Mouse (Mus musculus): Measurements from ENCODE around the gene Trak1. TPM values are rescaled to one million over a fixed set of nuclear protein-coding genes. Genes with fewer than 3 reads are reported as not detected.

Gene Trak1
- polyA plus RNA-seq, 1 experiment from 2014 or later = 17.0 TPM

DNA sequence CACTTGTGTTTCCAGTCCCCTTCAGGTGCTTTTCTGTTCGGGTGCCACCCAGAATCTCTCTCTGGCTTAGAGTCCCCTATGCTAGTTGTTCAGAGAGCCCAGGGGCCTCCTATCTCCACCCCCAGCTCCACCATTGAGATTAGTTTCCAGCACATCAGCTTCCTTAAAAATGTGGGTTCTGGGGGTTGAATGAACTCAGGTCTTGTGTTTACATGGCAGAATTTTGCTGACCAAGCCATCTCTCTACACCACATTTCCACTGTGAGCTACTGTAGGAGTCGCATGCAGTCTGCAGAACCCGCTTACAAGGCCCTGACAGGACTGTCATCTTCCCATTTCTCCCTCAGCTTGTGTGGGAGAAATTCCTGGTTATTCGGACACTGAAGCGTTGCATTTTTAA, 32.8 kb downstream of the Trak1 start:
- ATAC-seq (ENCODE audit: low FRiP score, low read depth) = no peak
- WGBS = 89% methylated on average over 5 of the region's 5 CpGs
- H3K27ac ChIP-seq = no peak overlapping the region
- no peak overlapping the region for H3K9ac ChIP-seq
- peaks cover 6% of the 10 kb centered on the region for H3K36me3 ChIP-seq
- H3K9me3 ChIP-seq = no peaks in the 10 kb centered on the region
- no peak overlapping the region for H3K4me3 ChIP-seq
- no peak overlapping the region for H3K4me2 ChIP-seq (replicated peaks)
- H3K27me3 ChIP-seq = no peaks in the 10 kb centered on the region
- peaks cover 45% of the 10 kb centered on the region for H3K4me1 ChIP-seq

DNA sequence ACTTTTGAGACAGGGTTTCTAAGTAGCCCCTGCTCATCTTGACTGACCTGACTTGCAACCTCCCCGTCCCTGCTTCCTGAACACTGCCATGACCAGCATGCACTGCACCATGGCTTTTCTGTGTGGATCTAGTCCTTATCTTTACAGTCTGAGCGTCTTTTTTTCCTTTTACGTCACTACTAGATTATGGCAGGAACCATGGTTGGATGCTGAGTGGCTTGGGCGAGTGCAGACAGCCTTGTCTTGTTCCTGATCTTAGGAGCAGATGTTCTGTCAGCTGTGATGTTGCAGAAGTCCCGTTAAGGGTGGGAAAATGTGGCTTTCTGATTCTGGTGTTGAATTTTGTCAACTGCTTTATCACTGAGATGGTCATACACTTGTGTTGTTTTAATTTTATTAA, 34.1 kb downstream of the Trak1 start:
- H3K36me3 ChIP-seq = peaks cover 6% of the 10 kb centered on the region
- no peak overlapping the region for H3K4me3 ChIP-seq
- no peaks in the 10 kb centered on the region for H3K27me3 ChIP-seq
- H3K4me1 ChIP-seq = peaks cover 57% of the 10 kb centered on the region
- H3K9ac ChIP-seq = no peak overlapping the region
- peak overlapping the region; percentile 89 for H3K27ac ChIP-seq
- 28% methylated on average over 5 of the region's 5 CpGs for WGBS
- no peak overlapping the region for H3K4me2 ChIP-seq (replicated peaks)
- H3K9me3 ChIP-seq = no peaks in the 10 kb centered on the region
- no peak for ATAC-seq (ENCODE audit: low FRiP score, low read depth)

DNA sequence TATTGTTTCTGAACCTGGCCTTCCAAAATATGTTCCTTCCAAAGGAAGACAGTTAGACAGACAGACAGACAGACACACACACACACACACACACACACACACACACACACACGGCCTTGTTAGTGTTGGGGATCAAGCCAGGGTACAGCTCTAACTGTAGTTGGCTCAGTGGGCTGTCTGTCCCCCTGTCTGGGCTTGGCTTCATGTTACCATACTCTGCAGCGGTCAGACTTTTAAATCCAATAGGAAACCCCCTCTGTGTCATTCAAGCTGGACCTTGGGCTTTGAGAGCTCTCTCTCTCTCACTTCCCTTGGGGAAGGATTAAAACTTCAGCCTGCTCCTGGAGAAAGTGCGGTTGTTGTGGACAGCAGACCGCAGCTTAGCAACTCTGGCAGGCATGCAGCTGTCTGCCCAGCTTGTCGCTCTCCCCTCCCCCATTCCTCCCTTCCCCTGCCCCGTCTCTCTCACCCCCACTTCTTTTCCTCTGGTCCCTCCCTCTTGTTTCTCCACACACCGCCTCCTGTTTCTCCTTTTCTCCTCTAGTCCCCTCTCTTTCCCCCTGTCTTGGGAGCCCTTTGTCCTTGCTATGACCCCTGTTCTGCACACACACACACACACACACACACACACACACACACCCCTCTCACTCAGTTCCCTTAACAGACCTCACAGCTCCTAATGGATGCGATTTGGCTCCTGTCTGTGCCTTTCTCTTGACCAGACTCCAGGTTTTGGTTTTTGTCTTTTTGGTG, 34.8 kb downstream of the Trak1 start:
- ATAC-seq (ENCODE audit: low FRiP score, low read depth) = peak; percentile 90
- H3K9ac ChIP-seq = no peak overlapping the region; the same call in 1 of the 2 replicates
- H3K36me3 ChIP-seq = peaks cover 6% of the 10 kb centered on the region
- no peak overlapping the region for H3K4me3 ChIP-seq
- H3K4me1 ChIP-seq = peaks cover 63% of the 10 kb centered on the region
- peak overlapping the region; percentile 41 for H3K4me2 ChIP-seq (replicated peaks)
- H3K27ac ChIP-seq = peak overlapping the region; percentile 89
- no peaks in the 10 kb centered on the region for H3K9me3 ChIP-seq
- no peaks in the 10 kb centered on the region for H3K27me3 ChIP-seq
- WGBS = 0% methylated on average over 8 of the region's 8 CpGs

DNA sequence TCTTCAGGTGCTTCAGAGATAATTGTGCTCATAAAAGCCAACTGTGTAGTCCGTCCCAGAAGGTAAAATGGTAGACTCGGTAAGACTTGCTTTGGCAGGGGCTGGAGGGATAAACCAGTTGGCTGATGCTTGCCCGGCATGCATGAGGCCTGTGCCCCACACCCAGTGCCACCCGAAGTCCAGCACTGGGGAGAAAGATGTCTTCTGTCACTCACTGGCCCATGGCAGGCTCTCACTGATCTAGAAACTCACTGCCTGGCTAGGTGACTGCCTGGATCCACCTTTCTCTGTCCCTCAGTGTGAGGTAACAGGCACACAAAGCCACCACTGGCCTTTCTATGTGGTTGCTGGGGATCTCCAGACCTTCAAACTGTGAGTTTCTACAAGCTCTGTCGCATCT, 36.3 kb downstream of the Trak1 start:
- Histone ChIP-seq H3K9ac (no peak overlapping the region), H3K4me3 (no peak overlapping the region), H3K9me3 (no peaks in the 10 kb centered on the region), H3K4me2 (replicated peaks) (no peak overlapping the region), H3K36me3 (peaks cover 3% of the 10 kb centered on the region), H3K27ac (no peak overlapping the region), H3K27me3 (no peaks in the 10 kb centered on the region), H3K4me1 (peaks cover 78% of the 10 kb centered on the region)
- ATAC-seq (ENCODE audit: low FRiP score, low read depth) = no peak
- 80% methylated on average over 5 of the region's 5 CpGs for WGBS

DNA sequence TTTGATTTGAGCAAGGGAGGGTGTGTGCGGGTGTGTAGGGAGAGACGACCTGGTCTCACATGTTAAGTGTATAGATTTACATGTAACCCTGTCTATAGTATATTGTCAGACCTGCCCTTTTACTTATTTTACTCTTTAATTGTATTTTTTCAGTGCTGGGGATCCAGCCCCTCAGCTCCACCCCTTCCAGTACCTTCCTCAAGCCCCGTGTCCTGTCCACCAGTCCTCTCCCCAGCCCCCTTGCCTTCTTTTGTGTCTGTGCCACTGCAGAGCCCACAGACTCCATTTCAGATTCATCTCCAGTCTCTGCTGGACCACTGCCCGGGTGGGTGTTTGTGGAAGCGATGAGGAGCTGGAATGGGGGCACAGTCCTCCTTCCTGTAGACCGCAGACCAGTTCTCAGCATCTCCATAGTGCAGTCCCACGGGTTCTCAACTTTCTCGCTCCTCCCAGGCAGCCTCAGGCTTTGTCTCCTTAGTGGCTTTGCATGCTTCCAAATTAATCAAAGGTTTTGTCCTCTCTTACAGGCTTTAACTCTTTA, 37.1 kb downstream of the Trak1 start:
- Histone ChIP-seq H3K4me1 (peaks cover 74% of the 10 kb centered on the region), H3K4me2 (replicated peaks) (no peak overlapping the region), H3K27me3 (no peaks in the 10 kb centered on the region), H3K9me3 (no peaks in the 10 kb centered on the region), H3K4me3 (no peak overlapping the region), H3K27ac (no peak overlapping the region; the same call in 1 of the 2 replicates), H3K9ac (no peak overlapping the region), H3K36me3 (no peaks in the 10 kb centered on the region)
- no peak for ATAC-seq (ENCODE audit: low FRiP score, low read depth)
- WGBS = 60% methylated on average over 8 of the region's 8 CpGs

DNA sequence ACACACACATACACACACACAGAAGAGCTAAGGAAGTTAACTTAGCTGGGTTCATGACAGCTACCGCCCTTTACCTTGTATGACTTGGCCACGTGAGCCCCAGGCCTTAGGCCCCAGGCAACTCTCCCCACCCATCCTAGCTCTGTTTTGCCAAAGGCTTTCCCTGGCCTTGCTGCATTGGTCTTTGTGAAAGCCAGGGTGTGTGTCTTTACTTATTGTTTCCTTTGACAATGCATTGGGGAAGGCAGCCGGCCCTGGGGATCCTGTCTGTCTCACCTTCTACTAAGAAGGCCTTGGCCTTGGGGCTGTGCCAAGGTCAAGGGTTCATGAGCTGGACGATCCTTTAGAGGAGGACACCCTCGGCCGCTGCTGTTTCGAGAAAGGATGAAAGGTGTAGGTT, 38.3 kb downstream of the Trak1 start:
- whole genome bisulfite sequencing = 62% methylated on average over 7 of the region's 7 CpGs
- no peaks in the 10 kb centered on the region for H3K27me3 ChIP-seq
- H3K9ac ChIP-seq = no peak overlapping the region
- no peak overlapping the region for H3K4me3 ChIP-seq
- no peak for ATAC-seq (ENCODE audit: low FRiP score, low read depth)
- H3K4me1 ChIP-seq = peaks cover 73% of the 10 kb centered on the region
- no peaks in the 10 kb centered on the region for H3K9me3 ChIP-seq
- no peak overlapping the region for H3K4me2 ChIP-seq (replicated peaks)
- no peaks in the 10 kb centered on the region for H3K36me3 ChIP-seq
- peak overlapping the region; percentile 40; the same call in 1 of the 2 replicates for H3K27ac ChIP-seq

DNA sequence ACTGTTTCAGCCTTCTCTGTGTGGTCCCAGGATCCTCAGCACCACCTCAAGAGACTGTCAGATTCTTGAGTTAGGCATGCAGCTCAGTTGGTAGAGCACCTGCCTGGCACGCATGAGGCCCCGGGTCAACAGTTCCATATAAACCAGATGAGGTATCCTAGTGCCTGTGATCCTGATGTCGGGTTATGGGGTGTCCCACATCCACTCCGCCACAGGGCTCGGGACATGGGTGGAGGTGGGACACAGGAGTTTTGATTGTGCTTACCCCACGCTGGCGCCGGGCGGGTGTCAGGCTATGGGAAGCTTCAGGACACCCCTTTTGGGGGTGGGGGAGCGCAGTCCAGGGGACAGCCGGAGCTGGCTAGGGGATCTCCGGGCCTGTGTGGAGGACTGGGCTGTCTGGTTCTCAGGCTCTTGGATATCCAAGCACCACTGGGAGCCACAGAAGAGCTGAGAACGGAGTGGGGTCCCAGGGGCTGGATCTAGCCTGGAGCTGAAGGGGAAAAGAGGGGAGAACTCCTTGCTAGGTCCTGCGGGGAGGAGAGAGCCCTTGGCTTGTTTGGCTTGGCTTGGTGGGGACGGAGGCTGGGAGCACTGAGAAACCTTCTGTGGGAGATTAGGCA, 39.1 kb downstream of the Trak1 start:
- H3K4me1 ChIP-seq = peaks cover 66% of the 10 kb centered on the region
- H3K4me2 ChIP-seq (replicated peaks) = no peak overlapping the region
- 89% methylated on average over 15 of the region's 15 CpGs for WGBS

DNA sequence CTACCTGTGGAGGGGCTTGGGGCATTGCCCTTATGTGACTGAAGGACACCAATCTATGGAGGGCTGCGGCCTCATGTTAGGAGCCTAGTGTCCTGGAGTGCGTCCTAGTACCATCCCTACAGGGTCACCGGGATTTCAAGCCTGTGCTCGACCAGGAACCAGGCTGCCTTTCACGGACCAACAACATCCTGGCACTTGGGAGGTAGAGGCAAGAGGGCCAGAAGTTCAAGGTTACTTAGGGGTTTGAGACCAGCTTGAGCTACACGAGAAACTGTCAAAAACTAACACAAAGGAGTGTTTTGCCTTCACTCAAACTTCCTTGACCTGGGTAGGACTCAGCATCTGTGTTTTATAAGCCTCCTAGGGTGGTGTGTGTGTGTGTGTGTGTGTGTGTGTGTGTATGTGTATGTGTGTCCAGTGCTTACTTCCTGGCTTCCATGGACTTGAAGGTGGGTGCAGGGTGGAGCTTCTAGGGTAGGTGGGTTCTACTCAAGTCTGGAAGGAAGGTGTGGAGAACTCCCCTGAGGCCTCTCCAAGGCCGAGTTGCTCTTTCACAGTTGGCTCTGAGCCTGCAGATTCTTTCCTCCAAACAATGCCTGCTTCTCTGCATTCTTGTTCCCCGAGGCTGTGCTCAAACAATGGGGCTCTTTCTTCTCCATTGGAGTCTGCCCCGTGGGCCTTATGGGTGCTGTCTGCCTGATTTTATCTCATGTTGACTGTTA, 40.1 kb downstream of the Trak1 start:
- Histone ChIP-seq H3K4me3 (no peak overlapping the region), H3K9me3 (no peaks in the 10 kb centered on the region), H3K4me2 (replicated peaks) (peak overlapping the region; percentile 27; the same call in 1 of the 2 replicates), H3K27ac (peak overlapping the region; percentile 80), H3K4me1 (peaks cover 66% of the 10 kb centered on the region), H3K9ac (no peak overlapping the region), H3K36me3 (no peaks in the 10 kb centered on the region), H3K27me3 (no peaks in the 10 kb centered on the region)
- 52% methylated on average over 9 of the region's 9 CpGs for WGBS
- no peak for ATAC-seq (ENCODE audit: low FRiP score, low read depth)

More for the DNA sequence above, 39.1 kb downstream of the Trak1 start:
- no peak overlapping the region for H3K4me3 ChIP-seq
- no peaks in the 10 kb centered on the region for H3K9me3 ChIP-seq
- H3K27ac ChIP-seq = peak overlapping the region; percentile 80; the same call in 1 of the 2 replicates
- H3K36me3 ChIP-seq = no peaks in the 10 kb centered on the region
- ATAC-seq (ENCODE audit: low FRiP score, low read depth) = no peak
- no peak overlapping the region for H3K9ac ChIP-seq
- no peaks in the 10 kb centered on the region for H3K27me3 ChIP-seq

DNA sequence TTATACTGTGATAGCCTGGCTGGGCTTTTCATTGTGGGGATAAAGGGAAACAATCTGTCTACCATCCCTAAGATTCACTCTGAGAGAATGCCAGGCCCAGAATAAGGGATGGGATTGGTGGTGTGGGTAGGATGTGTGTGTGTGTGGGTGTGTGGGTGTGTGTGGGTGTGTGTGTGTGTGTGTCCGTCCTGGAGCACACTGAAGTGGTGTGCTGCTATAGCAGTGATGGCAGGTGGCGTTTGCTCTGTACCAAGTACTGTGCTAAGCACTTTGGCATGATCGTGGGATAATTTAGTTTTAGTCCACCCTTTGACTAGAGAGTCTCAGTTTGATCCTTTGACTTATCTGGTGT, 40.6 kb downstream of the Trak1 start:
- Histone ChIP-seq H3K4me1 (peaks cover 66% of the 10 kb centered on the region), H3K9me3 (no peaks in the 10 kb centered on the region), H3K4me2 (replicated peaks) (peak overlapping the region; percentile 27; the same call in 1 of the 2 replicates), H3K27me3 (no peaks in the 10 kb centered on the region), H3K9ac (no peak overlapping the region), H3K36me3 (no peaks in the 10 kb centered on the region), H3K4me3 (no peak overlapping the region), H3K27ac (peak overlapping the region; percentile 80)
- 93% methylated on average over 3 of the region's 3 CpGs for WGBS
- no peak for ATAC-seq (ENCODE audit: low FRiP score, low read depth)

DNA sequence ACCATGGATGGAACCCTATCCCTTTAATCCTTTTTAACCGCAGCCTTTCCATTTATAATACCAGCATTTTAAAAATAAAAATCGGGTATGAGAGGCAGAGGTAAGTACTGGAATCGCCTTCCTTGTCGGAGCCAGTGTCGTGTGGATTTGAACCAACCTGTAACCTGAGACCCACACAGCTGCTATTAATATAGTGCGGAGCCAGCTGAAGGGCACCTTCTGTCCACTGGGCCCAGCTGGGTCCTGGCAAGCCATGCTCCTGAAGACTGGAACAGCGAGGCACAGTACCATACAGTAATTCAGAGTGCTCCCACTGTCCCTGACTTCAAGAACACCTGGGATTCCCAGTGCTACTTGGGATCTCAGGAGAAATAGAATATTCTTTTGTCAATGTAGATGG, 44.5 kb downstream of the Trak1 start:
- no peak overlapping the region for H3K4me3 ChIP-seq
- H3K9ac ChIP-seq = no peak overlapping the region
- peak; percentile 54 for ATAC-seq (ENCODE audit: low FRiP score, low read depth)
- H3K36me3 ChIP-seq = no peaks in the 10 kb centered on the region
- no peaks in the 10 kb centered on the region for H3K9me3 ChIP-seq
- no peak overlapping the region for H3K4me2 ChIP-seq (replicated peaks)
- peaks cover 62% of the 10 kb centered on the region for H3K4me1 ChIP-seq
- H3K27ac ChIP-seq = no peak overlapping the region
- 15% methylated on average over 7 of the region's 7 CpGs for WGBS
- no peaks in the 10 kb centered on the region for H3K27me3 ChIP-seq

DNA sequence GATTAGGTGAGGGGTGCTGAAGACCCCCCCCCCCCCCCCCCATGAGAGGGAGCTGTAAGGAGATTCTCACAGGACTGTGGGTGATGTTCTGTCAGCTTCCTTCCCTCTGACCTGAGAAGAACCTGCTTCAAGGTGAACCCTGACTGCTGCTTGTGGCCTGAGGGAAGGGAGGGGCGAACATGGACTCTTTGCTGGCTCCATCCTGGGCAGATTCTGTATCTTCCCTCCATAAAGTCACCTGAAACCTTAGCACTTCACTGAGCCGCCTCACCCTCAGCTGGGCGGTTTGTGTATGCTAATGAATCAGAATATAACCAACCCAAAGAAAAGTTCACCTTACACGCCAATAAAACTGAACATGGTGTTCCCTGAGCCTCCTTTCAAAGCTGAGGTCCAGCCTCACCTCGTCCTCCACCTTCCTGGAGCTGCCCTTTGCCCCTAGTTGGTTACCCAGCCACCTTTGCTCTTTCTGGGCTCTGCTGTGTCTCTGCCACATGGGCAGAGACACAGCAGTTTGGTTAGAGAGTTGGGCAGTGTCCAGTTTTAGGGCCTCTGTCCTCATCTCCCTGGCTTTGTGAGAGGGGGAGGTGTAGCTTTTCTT, 45.3 kb downstream of the Trak1 start:
- Histone ChIP-seq H3K4me1 (peaks cover 62% of the 10 kb centered on the region), H3K36me3 (no peaks in the 10 kb centered on the region), H3K4me2 (replicated peaks) (no peak overlapping the region), H3K27ac (no peak overlapping the region), H3K9me3 (no peaks in the 10 kb centered on the region), H3K4me3 (no peak overlapping the region), H3K27me3 (no peaks in the 10 kb centered on the region), H3K9ac (no peak overlapping the region)
- no peak for ATAC-seq (ENCODE audit: low FRiP score, low read depth)
- WGBS = 84% methylated on average over 5 of the region's 5 CpGs
